Mouse (Mus musculus): Measurements from ENCODE around the gene Fbxl2. TPM values are rescaled to one million over a fixed set of nuclear protein-coding genes. Genes with fewer than 3 reads are reported as not detected.
A peak's percentile ranks its signal among the peaks of the same experiment; 100 is the strongest.

Fbxl2 gene
- total RNA-seq, 1 experiment from 2014 or later, result 0.78 TPM

DNA sequence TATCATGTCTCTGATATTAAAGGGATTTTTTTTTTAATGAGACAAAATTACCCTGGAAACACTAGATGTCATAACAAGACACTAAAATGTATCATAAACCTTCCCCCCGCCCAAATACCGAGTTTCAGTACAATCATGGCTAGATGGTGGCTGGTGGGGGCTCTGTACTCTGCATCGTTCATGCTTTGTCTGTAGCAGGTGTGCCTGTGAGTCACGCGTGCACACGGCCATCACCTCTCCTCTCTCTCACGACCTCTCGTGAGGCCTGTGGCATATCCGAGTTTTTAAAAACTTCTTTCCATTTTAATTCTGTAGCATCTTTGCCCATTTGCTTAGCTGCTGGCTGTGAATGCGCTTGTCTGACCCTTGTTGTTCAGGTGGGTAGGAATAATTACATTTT lies 69.7 kb downstream of the Fbxl2 start:
- no peak for ATAC-seq (replicated peaks; ENCODE audit: low read depth, poor library complexity, severe bottlenecking)

DNA sequence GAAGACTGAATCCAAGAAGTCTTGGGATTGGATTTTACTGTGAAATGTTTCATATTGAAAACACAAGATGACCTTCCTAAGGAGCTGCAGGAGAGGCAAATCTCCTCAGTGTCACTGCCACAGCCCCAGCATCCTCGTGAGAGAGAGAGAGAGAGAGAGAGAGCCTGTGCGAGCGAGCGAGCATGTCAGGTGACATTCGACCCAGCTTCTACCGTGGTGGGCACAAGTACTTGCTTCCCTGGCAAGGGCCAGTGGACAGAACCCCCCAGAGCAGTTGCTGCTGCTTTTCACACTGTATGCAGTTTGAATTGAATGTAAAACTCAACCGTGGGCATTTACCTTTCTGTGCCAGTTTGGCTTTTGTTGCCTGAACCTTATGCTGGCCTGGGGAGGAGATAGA lies 70.5 kb downstream of the Fbxl2 start:
- no peak for ATAC-seq (replicated peaks; ENCODE audit: low read depth, poor library complexity, severe bottlenecking)

DNA sequence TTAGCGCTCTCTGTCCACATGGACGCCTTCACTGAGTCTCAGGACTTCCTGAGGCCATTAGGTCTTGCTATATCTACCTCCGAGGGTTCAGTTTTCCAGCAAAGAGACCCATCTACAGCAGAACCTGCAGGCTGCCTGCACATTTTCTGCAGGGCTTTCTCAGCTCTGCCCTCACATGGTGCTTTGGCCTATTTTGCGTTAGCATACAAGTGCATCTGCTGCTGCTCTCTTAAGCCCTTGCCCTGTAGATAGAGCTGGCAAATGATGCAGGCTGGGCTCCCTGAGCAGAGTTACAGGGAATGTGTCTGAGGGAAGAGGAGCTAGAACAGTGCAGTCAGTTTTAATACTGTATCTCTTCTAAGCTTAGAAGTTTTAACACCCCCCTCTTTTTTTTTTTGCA lies 71.0 kb downstream of the Fbxl2 start:
- ATAC-seq (replicated peaks; ENCODE audit: low read depth, poor library complexity, severe bottlenecking), result no peak

DNA sequence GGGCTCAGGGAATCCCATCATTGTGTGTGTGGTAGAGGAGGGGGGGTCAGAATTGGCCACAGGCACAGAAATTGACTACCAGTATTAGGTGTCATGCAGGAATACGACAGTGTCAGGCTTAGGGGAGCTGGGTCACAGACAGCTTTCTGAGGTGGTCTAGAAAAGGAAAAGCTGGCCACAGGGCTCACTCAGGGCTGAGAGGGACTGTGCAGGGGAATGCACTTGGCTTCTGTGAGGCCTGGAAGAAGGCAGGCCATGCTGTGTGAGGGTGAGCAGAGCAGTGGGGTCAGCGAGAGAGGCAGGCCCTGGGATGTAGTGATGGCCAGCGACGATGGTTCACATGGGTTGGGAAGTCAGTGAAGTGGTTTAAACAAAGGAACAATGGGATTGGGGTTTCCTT lies 72.1 kb downstream of the Fbxl2 start:
- ATAC-seq (replicated peaks; ENCODE audit: low read depth, poor library complexity, severe bottlenecking), result no peak

- ATAC-seq (replicated peaks; ENCODE audit: low read depth, poor library complexity, severe bottlenecking), result no peak
Measured at GRCm38 (mm10) chr9:113971615-113972014, 74.4 kb downstream of the Fbxl2 start.

- no peak for ATAC-seq (replicated peaks; ENCODE audit: low read depth, poor library complexity, severe bottlenecking)
Measured at GRCm38 (mm10) chr9:113970041-113970440, 76.0 kb downstream of the Fbxl2 start.

DNA sequence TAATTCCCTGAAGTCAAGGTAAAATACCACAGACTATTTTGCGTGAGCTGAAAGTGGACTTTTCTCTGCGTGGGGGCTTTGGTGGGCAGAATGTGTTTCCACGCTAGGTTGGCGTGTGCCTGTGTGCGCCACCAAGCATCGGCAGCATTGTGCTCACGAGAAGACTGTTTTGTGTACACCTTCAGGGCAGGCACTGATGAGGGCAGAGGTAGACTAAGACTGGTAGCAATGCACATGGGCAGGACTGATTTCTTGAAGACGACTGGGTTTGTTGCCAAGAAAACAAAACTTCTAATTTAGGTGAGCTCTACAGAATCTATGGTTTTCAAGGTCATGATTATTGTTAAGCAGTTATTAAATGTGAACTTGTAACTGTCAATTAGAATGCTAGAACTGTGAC lies 76.6 kb downstream of the Fbxl2 start:
- ATAC-seq (replicated peaks; ENCODE audit: low read depth, poor library complexity, severe bottlenecking), result no peak

DNA sequence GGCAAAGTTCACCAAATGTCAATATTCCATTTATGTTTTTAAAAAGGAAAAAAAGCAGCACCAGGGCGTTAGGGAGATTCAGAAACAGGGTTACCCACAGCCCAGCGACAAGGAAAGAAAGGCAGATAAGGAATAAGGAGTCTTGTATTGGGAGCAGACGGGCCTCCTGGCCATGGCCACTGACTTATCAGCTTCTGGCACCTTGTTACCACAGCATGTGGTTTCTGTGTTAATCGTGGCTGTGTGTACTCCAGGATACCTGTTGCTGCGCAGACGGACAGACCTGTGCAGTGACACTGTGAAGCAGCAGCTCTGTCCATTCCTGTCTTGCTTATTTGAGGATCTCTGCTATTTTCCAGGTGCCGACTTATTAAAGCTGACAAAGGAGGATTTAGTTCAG lies 77.0 kb downstream of the Fbxl2 start:
- ATAC-seq (replicated peaks; ENCODE audit: low read depth, poor library complexity, severe bottlenecking), result peak; percentile 87

DNA sequence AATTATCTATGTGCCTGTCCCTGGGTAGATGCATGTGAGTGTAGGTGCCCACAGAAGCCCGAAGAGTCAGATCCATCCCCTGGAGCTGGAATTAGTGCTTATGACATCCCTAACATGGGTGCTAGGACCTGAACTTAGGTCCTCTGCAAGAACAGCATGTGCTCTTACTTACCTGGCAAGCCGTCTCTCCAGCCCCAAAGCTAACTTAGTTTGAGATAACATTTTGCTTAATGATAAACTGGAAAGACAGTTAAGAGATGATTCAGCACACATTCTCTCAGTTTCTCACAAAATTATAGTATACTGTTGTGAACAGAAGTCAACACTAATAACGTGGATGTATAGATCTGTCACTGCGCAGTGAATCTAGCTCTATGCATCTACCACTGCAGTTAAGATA lies 79.2 kb downstream of the Fbxl2 start:
- no peak for ATAC-seq (replicated peaks; ENCODE audit: low read depth, poor library complexity, severe bottlenecking)

GRCm38 (mm10) chr9:113964415-113964814 lies 81.6 kb downstream of the Fbxl2 start:
- ATAC-seq (replicated peaks; ENCODE audit: low read depth, poor library complexity, severe bottlenecking), result no peak

GRCm38 (mm10) chr9:113963718-113964117 lies 82.3 kb downstream of the Fbxl2 start:
- ATAC-seq (replicated peaks; ENCODE audit: low read depth, poor library complexity, severe bottlenecking), result no peak

- no peak for ATAC-seq (replicated peaks; ENCODE audit: low read depth, poor library complexity, severe bottlenecking)
Measured at GRCm38 (mm10) chr9:113957777-113958176, 88.2 kb downstream of the Fbxl2 start.

DNA sequence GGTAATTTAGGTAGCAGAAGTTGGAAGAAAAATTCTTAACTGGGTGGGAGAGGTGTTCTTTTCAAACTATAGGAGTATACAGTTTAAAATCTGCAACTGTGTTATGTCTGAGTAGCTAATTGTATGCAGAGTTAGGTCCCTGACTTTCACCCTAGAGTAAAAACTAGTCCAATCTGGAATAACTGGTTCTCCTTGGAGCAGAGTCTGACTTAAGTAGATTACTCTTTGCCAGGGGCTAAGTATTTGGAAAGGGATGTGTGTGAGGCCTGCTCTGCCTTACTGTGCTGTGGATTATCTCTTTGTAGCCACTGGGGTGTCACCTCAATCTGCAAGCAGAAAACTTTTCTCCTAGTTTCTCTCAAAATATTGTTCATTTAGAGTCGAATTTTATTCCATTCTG lies 98.8 kb downstream of the Fbxl2 start:
- ATAC-seq (replicated peaks; ENCODE audit: low read depth, poor library complexity, severe bottlenecking), result no peak

GRCm38 (mm10) chr9:113943372-113943771 lies 102.6 kb downstream of the Fbxl2 start:
- no peak for ATAC-seq (replicated peaks; ENCODE audit: low read depth, poor library complexity, severe bottlenecking)

DNA sequence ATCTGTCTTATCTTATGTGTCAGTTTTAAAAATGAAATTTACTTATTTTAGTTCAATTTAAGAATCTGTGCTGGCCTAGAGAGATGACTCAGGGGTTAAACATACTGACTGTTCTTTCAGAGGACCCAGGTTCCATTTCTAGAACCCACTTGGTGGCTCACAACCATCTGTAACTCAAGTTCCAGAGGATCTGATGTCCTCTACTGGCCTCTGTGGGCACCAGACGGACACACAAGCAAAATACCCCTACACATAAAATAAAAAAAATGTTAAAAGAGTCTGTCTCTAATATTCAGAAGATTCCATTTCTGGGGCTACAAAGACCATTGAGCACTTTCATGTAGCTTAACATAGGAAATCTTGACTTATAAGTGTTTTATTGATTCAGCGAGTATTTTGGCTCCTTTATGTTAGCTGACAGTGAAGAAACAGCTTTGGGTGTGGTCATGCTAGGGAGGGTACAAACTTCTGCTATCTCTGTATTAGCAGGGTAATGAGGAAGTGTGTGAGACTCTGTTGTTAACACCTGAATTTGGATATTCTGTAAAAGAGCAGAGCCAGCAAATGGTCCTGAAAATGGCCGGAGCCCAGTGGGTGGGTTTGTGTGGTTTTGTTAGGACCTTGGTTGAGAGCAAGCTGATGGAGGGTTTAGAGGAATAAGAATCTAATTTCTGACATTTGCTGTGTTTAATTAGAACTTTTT lies 104.7 kb downstream of the Fbxl2 start:
- peak; percentile 79 for ATAC-seq (replicated peaks; ENCODE audit: low read depth, poor library complexity, severe bottlenecking)

- ATAC-seq (replicated peaks; ENCODE audit: low read depth, poor library complexity, severe bottlenecking), result no peak
Measured at GRCm38 (mm10) chr9:113939063-113939850, 106.7 kb downstream of the Fbxl2 start.

- ATAC-seq (replicated peaks; ENCODE audit: low read depth, poor library complexity, severe bottlenecking), result peak; percentile 16
Measured at GRCm38 (mm10) chr9:113935638-113936037, 110.4 kb downstream of the Fbxl2 start.

GRCm38 (mm10) chr9:113932501-113932900 lies 113.5 kb downstream of the Fbxl2 start:
- ATAC-seq (replicated peaks; ENCODE audit: low read depth, poor library complexity, severe bottlenecking), result no peak

- no peak for ATAC-seq (replicated peaks; ENCODE audit: low read depth, poor library complexity, severe bottlenecking)
Measured at GRCm38 (mm10) chr9:113932100-113932470, 113.9 kb downstream of the Fbxl2 start.

DNA sequence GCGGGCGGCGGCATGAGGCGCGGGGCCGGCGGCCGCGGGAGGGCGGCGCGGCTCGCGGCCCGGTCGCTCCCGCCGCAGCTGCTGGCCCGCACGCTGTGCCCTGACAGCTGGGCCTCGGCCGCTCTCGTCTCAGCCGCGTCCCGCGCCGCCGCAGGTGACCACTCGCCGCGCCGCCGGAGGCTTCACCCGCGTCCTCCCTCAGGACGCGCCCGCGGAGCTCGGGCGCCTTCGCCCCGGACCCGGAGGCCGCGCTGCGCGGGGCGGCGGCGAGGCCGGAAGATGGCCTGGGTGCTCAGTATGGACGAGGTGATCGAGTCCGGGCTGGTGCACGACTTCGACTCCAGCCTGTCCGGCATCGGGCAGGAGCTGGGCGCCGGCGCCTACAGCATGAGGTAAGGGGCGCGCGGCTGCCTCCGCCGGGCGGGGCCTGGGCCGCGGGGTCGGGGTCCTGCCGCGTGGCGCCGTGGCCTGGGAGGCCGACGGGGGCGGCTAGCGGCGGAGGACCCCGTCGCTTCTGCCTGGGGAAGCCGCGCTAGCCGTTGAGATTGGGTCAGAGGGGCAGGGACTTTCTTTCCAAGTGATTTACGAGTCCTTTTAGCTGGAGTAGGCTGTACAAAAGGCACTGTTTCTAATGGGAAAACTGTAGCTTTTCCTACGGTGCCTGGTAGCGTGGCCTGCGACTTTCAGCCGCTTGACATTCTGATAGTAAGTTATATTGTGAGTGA lies 114.5 kb downstream of the Fbxl2 start:
- no peak for ATAC-seq (replicated peaks; ENCODE audit: low read depth, poor library complexity, severe bottlenecking)
